Mouse (Mus musculus): ENCODE results near the gene Poc5. TPM values are rescaled to one million over a fixed set of nuclear protein-coding genes. Genes with fewer than 3 reads are reported as not detected.

Poc5 gene
- total and polyA plus RNA-seq, 3 experiments = 17.1 to 25.4 TPM; not detected in 1

DNA sequence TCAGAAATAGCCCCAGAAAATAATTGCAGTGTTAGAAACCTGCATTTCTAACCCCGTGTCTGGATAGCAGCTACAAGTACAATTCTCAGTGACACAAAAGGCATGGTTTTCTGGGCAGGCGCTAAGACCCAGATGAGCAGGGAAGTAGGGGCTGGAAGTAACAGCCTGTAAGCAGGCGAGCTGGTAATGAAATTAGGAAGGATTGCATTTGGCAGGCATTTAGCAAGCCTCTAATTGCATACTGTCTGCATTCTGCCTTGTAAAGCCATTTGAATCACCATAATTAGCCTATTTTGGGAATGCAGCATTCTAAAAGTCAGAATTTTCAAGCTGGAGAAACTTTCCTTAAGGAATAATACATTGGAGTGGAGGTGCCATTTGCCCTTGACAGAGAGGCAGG lies 38.0 kb downstream of the Poc5 start:
- Histone ChIP-seq H3K79me2 (ENCODE audit: control insufficient read depth, insufficient read depth, low read length, poor library complexity) (no peaks in the 10 kb centered on the region), H3K4me3 (ENCODE audit: control insufficient read depth in 1 of 2, insufficient read depth in 1 of 2, low read depth in 2 of 2, low read length in 2 of 2) (no peak overlapping the region), H3K36me3 (ENCODE audit: control insufficient read depth in 1 of 2, insufficient read depth in 2 of 2, low read length in 2 of 2) (no peaks in the 10 kb centered on the region), H3K9ac (ENCODE audit: control insufficient read depth, low read depth, low read length, poor library complexity, severe bottlenecking) (no peak overlapping the region), H3K9me3 (replicated peaks; ENCODE audit: insufficient read depth, low read length) (no peaks in the 10 kb centered on the region), H3K27me3 (ENCODE audit: control insufficient read depth in 1 of 2, insufficient read depth in 2 of 2, low read length in 2 of 2) (no peaks in the 10 kb centered on the region; a peak in 1 of 4 replicates), H3K4me1 (ENCODE audit: control insufficient read depth in 1 of 2, insufficient read depth in 2 of 2, low read length in 2 of 2) (0 out of 4 replicates have a peak, but pooled peaks cover 0 to 2% of the 10 kb centered on the region in 2 experiments), H3K27ac (ENCODE audit: control insufficient read depth, low read depth, low read length) (no peak overlapping the region)
- TF ChIP-seq ZNF384 (IDR thresholded peaks at IDR 0.05; ENCODE audit: low read depth, low read length) (no peak), CHD1 (IDR thresholded peaks at IDR 0.05; ENCODE audit: low read depth, low read length) (no peak), POLR2AphosphoS5 (IDR thresholded peaks at IDR 0.05; ENCODE audit: borderline replicate concordance, low read depth, low read length) (no peak), RAD21 (IDR thresholded peaks at IDR 0.05; ENCODE audit: low read depth, low read length) (no peak), MXI1 (IDR thresholded peaks at IDR 0.05; ENCODE audit: low read depth, low read length) (no peak), ZKSCAN1 (IDR thresholded peaks at IDR 0.05; ENCODE audit: low read depth, low read length) (no peak), USF2 (IDR thresholded peaks at IDR 0.05; ENCODE audit: borderline replicate concordance in 1 of 2, insufficient read depth in 1 of 2, low read depth in 1 of 2, low read length in 2 of 2) (no peak), POLR2A (IDR thresholded peaks at IDR 0.05; ENCODE audit: control insufficient read depth in 1 of 2, insufficient read depth in 1 of 2, low read depth in 1 of 2, low read length in 2 of 2, poor library complexity in 1 of 2) (no peak), E2F4 (IDR thresholded peaks at IDR 0.05; ENCODE audit: borderline replicate concordance, low read depth, low read length) (no peak), RCOR1 (IDR thresholded peaks at IDR 0.05; ENCODE audit: low read depth, low read length) (no peak)
- DNase-seq (ENCODE audit: low read depth, low spot score) = no peak

DNA sequence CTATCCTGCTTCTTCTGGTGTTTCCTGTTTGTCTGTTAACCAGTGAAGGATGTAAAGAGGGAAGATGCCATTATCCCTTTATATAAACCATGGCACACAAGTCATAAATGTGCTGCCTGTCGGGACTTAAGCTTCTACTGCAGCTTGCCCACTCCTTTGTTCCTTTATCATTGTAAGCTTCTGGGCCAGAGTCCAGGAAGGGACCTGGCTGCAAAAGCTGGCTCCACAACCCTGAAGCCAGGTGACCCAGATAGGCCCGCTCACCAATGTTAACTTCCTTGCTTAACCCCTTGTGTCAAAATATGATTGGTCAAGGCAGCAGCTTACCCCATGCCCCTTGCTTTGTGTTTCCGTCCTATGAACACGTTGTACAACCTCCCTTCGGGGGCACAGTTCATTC lies 40.4 kb downstream of the Poc5 start:
- no peak overlapping the region for H3K9ac ChIP-seq (ENCODE audit: control insufficient read depth, low read depth, low read length, poor library complexity, severe bottlenecking)
- H3K4me3 ChIP-seq (ENCODE audit: control insufficient read depth in 1 of 2, insufficient read depth in 1 of 2, low read depth in 2 of 2, low read length in 2 of 2) = no peak overlapping the region
- TF ChIP-seq E2F4 (IDR thresholded peaks at IDR 0.05; ENCODE audit: borderline replicate concordance, low read depth, low read length) (no peak), MEF2A (IDR thresholded peaks at IDR 0.05; ENCODE audit: extremely low read depth, insufficient replicate concordance, low read depth, low read length, poor library complexity, severe bottlenecking) (no peak), ELF1 (IDR thresholded peaks at IDR 0.05; ENCODE audit: low read depth, low read length) (no peak)
- H3K9me3 ChIP-seq (replicated peaks; ENCODE audit: insufficient read depth, low read length) = no peaks in the 10 kb centered on the region
- H3K36me3 ChIP-seq (ENCODE audit: control insufficient read depth in 1 of 2, insufficient read depth in 2 of 2, low read length in 2 of 2) = peaks cover 0 to 5% of the 10 kb centered on the region in 2 experiments; a peak in 1 of 4 replicates
- DNase-seq (ENCODE audit: low read depth, low spot score) = no peak
- H3K27me3 ChIP-seq (ENCODE audit: control insufficient read depth in 1 of 2, insufficient read depth in 2 of 2, low read length in 2 of 2) = no peaks in the 10 kb centered on the region
- H3K27ac ChIP-seq (ENCODE audit: control insufficient read depth, low read depth, low read length) = no peak overlapping the region
- H3K4me1 ChIP-seq (ENCODE audit: control insufficient read depth in 1 of 2, insufficient read depth in 2 of 2, low read length in 2 of 2) = peaks cover 0 to 5% of the 10 kb centered on the region in 2 experiments; a peak in 2 of 4 replicates
- H3K79me2 ChIP-seq (ENCODE audit: control insufficient read depth, insufficient read depth, low read length, poor library complexity) = no peaks in the 10 kb centered on the region

DNA sequence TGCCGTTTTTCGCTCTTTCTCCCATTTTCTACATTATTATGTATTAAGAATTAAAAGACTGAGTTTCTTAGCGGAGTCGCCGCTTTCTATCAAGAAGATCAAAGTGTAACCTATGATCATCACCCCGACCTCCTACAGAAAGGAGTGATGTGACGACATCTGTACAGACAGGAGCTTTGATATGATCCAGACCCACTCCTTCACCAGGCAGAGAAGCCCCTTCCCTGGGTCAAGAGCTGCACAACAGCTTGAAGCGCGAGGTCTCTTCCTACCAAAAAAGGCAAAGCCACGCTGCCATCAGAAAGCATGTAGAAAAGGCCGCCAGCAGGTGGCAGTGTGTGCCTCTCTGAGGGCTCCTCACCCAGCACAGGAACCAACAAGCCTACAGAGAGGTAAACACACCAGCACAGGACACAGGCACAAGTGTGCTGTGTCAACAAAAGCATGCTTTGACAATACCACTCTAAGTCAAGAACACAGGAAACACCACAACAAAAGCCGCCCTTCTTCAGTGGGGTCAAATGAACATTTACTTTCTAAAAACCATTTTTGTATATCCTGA lies 43.6 kb downstream of the Poc5 start:
- peaks cover 0 to 9% of the 10 kb centered on the region in 2 experiments; a peak in 2 of 4 replicates for H3K36me3 ChIP-seq (ENCODE audit: control insufficient read depth in 1 of 2, insufficient read depth in 2 of 2, low read length in 2 of 2)
- H3K9me3 ChIP-seq (replicated peaks; ENCODE audit: insufficient read depth, low read length) = no peaks in the 10 kb centered on the region
- peak; percentile 90 for DNase-seq (ENCODE audit: low read depth, low spot score)
- no peak overlapping the region for H3K27ac ChIP-seq (ENCODE audit: control insufficient read depth, low read depth, low read length)
- no peak overlapping the region for H3K4me3 ChIP-seq (ENCODE audit: control insufficient read depth in 1 of 2, insufficient read depth in 1 of 2, low read depth in 2 of 2, low read length in 2 of 2)
- H3K4me1 ChIP-seq (ENCODE audit: control insufficient read depth in 1 of 2, insufficient read depth in 2 of 2, low read length in 2 of 2) = peaks cover 1 to 19% of the 10 kb centered on the region in 2 experiments; a peak in 3 of 4 replicates
- no peaks in the 10 kb centered on the region for H3K27me3 ChIP-seq (ENCODE audit: control insufficient read depth in 1 of 2, insufficient read depth in 2 of 2, low read length in 2 of 2)
- H3K9ac ChIP-seq (ENCODE audit: control insufficient read depth, low read depth, low read length, poor library complexity, severe bottlenecking) = no peak overlapping the region
- no peaks in the 10 kb centered on the region for H3K79me2 ChIP-seq (ENCODE audit: control insufficient read depth, insufficient read depth, low read length, poor library complexity)
- TF ChIP-seq KAT2A (conservative IDR thresholded peaks at IDR 0.05; ENCODE audit: low read depth, low read length) (no peak), NELFE (IDR thresholded peaks at IDR 0.05; ENCODE audit: low read depth, low read length) (no peak), RAD21 (IDR thresholded peaks at IDR 0.05; ENCODE audit: low read depth, low read length) (peak; percentile 88), USF2 (IDR thresholded peaks at IDR 0.05; ENCODE audit: borderline replicate concordance in 1 of 2, insufficient read depth in 1 of 2, low read depth in 1 of 2, low read length in 2 of 2) (no peak), ZC3H11A (IDR thresholded peaks at IDR 0.05; ENCODE audit: low read depth, low read length) (peak; percentile 88), CHD2 (IDR thresholded peaks at IDR 0.05; ENCODE audit: low read length) (no peak), MAFK (IDR thresholded peaks at IDR 0.05; ENCODE audit: borderline replicate concordance, low read depth, low read length) (no peak), POLR2AphosphoS2 (IDR thresholded peaks at IDR 0.05; ENCODE audit: low read length) (no peak), POLR2A (IDR thresholded peaks at IDR 0.05; ENCODE audit: control insufficient read depth in 1 of 2, insufficient read depth in 1 of 2, low read depth in 1 of 2, low read length in 2 of 2, poor library complexity in 1 of 2) (no peak), MYB (IDR thresholded peaks at IDR 0.05; ENCODE audit: low read depth, low read length) (no peak), MXI1 (IDR thresholded peaks at IDR 0.05; ENCODE audit: low read depth, low read length) (peak; percentile 73; the same call in 1 of the 2 replicates), ELF1 (IDR thresholded peaks at IDR 0.05; ENCODE audit: low read depth, low read length) (no peak), CHD1 (IDR thresholded peaks at IDR 0.05; ENCODE audit: low read depth, low read length) (no peak), JUND (IDR thresholded peaks at IDR 0.05; ENCODE audit: low read depth, low read length) (no peak), SMC3 (IDR thresholded peaks at IDR 0.05; ENCODE audit: low read depth, low read length) (peak; percentile 90), E2F4 (IDR thresholded peaks at IDR 0.05; ENCODE audit: borderline replicate concordance, low read depth, low read length) (no peak), ETS1 (IDR thresholded peaks at IDR 0.05; ENCODE audit: low read depth, low read length) (no peak), MAX (IDR thresholded peaks at IDR 0.05; ENCODE audit: low read length) (peak; percentile 51), POLR2AphosphoS5 (IDR thresholded peaks at IDR 0.05; ENCODE audit: borderline replicate concordance, low read depth, low read length) (no peak)
